7 mouse cellular contexts compared by ENCODE assay signal in genomic region chr19:45436019-45436418, GRCm38 (mm10).
DNase-seq lines count a peak whose midpoint lies in the region; ATAC-seq lines count a peak whose summit lies in the region.

No protein-coding gene starts in this region.

- peak; percentile 96 for ATAC-seq in common myeloid progenitor, adult 5-6 weeks (replicated peaks; ENCODE audit: low read depth, poor library complexity, severe bottlenecking)

- peak; percentile 90 for DNase-seq in adipocyte (ENCODE audit: low spot score)
- peak; percentile 71 to 78 for DNase-seq in gastrocnemius, adult 8-10 months (ENCODE audit: low spot score in 2 of 2)
- DNase-seq in hindlimb bud, embryonic 11.5 days (ENCODE audit: extremely low spot score, low read depth, low spot score) = peak; percentile 54
- peak; percentile 73 to 77 for DNase-seq in left cerebral cortex, adult 18-20 months (ENCODE audit: low spot score in 2 of 2)
- peak; percentile 76 for DNase-seq in lung, postnatal 25 days (ENCODE audit: low spot score)
- DNase-seq in right cerebral cortex, postnatal 25 days = peak; percentile 40

Comparison
In these comparisons a context has a peak if more than half of its experiments do, and no peak if none do; other contexts are left out.
1. Peak in every context shown above with its lines: DNase-seq and ATAC-seq.
2. DNase-seq: peak in every context shown above with its lines; median percentile 90 in adipocyte; 76 in lung, postnatal 25 days; 75 in left cerebral cortex, adult 18-20 months; 74 in gastrocnemius, adult 8-10 months; 54 in hindlimb bud, embryonic 11.5 days; 40 in right cerebral cortex, postnatal 25 days.